Mouse (Mus musculus): ENCODE measurements around the gene Bcl2l11.

- no peak for TF ChIP-seq POLR2A (IDR thresholded peaks at IDR 0.05; ENCODE audit: low read depth, low read length)
- no peak for TF ChIP-seq CTCF (IDR thresholded peaks at IDR 0.05; ENCODE audit: borderline replicate concordance, insufficient read depth, low read length)
Observed at GRCm38 (mm10) chr2:128086301-128086886, 39.4 kb upstream of the Bcl2l11 start.

All from embryonic fibroblast, embryonic 13.5 days (primary cell).